Mouse (Mus musculus): ENCODE results near the gene Lelp1. TPM values are rescaled to one million over a fixed set of nuclear protein-coding genes. Genes with fewer than 3 reads are reported as not detected.

The Lelp1 gene
- polyA plus RNA-seq (2015; fragmentation: Nextera tagmentation; extraction: Ambion mirVana), result not detected in 2 replicates

DNA sequence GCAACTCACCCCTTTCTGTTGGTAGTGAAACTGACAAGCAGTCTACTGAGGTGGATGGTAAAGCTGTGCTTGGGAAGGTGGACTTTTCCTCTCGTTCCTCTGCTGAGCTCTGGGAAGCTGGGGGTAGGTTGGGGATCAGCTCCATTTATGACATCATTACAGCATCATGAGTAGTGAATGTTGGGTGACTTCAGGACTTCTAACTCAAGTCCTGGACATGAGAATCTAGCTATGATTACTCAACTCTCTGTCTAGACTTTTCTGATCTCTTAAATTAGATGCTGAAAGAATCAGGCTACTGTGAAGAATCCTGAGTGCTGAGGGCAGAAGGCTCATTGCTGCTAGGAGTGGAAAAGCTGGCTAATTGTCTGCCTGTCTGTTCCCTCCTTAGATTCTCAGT, at the start of gene Lelp1:
Gene Lelp1, minus strand, starts transcription at position 101 of the 400 bp plus-strand sequence.
- H3K9ac ChIP-seq, result no peak within 1 kb of the TSS
- no peaks in the 10 kb centered on the region for H3K27me3 ChIP-seq
- H3K9me3 ChIP-seq (replicated peaks), result no peaks in the 10 kb centered on the region
- 48% methylated on average over 1 of the region's 1 CpGs for WGBS
- no peak for ATAC-seq (replicated peaks; ENCODE audit: insufficient number of reproducible peaks, insufficient read depth, low FRiP score, low read depth)
- H3K27ac ChIP-seq, result no peak within 1 kb of the TSS
- no peaks in the 10 kb centered on the region for H3K4me1 ChIP-seq (replicated peaks)
- H3K36me3 ChIP-seq, result no peaks in the 10 kb centered on the region
- no peak within 1 kb of the TSS for H3K4me3 ChIP-seq
- no peak within 1 kb of the TSS for H3K4me2 ChIP-seq

DNA sequence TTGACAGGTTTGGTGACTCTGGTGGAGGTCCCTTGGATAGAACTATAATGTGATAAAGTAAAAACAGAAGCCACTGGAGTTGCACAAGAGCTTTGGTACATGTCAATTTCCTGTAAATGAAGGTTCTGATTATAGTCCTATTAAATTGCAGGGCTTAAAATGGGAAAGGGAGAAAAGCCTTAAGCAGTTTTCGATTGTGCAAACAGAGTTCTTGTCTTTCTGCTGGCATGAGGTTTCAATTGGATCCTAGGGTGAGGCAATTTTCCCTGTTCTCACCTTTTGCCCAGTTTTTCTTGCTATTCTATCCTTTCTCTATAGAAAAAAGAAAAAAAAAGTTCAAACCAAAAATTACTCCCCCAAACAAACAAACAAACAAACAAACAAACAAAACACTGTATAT, 34.3 kb upstream of the Lelp1 start:
- H3K9me3 ChIP-seq (replicated peaks), result no peaks in the 10 kb centered on the region
- H3K4me1 ChIP-seq (replicated peaks), result no peaks in the 10 kb centered on the region
- H3K4me2 ChIP-seq, result no peak overlapping the region
- H3K4me3 ChIP-seq, result no peak overlapping the region
- no peak overlapping the region for H3K27ac ChIP-seq
- no peaks in the 10 kb centered on the region for H3K36me3 ChIP-seq
- no peak overlapping the region for H3K9ac ChIP-seq
- 67% methylated on average over 1 of the region's 1 CpGs for WGBS
- no peaks in the 10 kb centered on the region for H3K27me3 ChIP-seq
- ATAC-seq (replicated peaks; ENCODE audit: insufficient number of reproducible peaks, insufficient read depth, low FRiP score, low read depth), result no peak

DNA sequence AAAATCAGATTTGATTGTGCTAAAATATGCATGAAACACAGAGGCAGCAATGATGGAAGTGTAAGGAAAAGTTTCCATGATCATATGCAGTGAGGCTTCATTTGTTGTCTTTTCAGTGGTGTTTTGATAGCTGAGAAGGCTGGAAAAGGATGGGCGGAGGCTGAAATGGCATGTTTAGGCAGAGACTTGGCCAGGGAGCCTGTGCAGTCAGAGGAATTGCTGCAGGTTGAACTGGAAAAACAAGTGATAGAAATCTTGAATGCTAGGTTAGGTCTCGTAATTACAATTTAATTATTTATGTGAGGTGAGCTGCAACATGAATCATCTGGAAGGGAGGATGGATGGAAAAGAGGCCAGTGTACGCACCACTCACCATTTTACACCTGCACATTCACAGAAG, 27.3 kb upstream of the Lelp1 start:
- Histone ChIP-seq H3K9ac (no peak overlapping the region), H3K27me3 (no peaks in the 10 kb centered on the region), H3K4me1 (replicated peaks) (no peaks in the 10 kb centered on the region), H3K4me2 (no peak overlapping the region), H3K9me3 (replicated peaks) (no peaks in the 10 kb centered on the region), H3K36me3 (no peaks in the 10 kb centered on the region), H3K4me3 (no peak overlapping the region), H3K27ac (no peak overlapping the region)
- no peak for ATAC-seq (replicated peaks; ENCODE audit: insufficient number of reproducible peaks, insufficient read depth, low FRiP score, low read depth)
- 80% methylated on average over 3 of the region's 3 CpGs for WGBS

DNA sequence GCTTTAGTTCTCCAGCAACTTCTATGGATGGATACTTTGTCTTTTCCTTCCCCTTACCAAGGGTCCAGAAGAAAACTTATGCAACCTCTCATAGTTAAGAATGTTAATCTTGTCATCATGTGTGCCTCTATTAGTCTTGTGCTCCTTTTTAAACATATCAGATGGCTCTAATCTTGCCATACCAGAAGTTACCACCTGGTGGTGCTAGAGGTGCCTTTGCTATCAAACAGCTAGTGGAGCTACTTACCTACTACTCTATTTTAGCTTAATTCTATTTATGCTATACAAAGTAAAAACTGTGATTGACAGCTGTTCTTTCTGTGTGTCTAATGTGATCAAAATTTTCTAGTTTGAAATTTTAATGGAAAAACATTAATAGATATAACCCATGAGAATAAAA, 10.8 kb upstream of the Lelp1 start:
- H3K4me2 ChIP-seq, result no peak overlapping the region
- no peaks in the 10 kb centered on the region for H3K9me3 ChIP-seq (replicated peaks)
- H3K36me3 ChIP-seq, result no peaks in the 10 kb centered on the region
- H3K9ac ChIP-seq, result no peak overlapping the region
- no peak overlapping the region for H3K4me3 ChIP-seq
- no peak overlapping the region for H3K27ac ChIP-seq
- H3K27me3 ChIP-seq, result no peaks in the 10 kb centered on the region
- ATAC-seq (replicated peaks; ENCODE audit: insufficient number of reproducible peaks, insufficient read depth, low FRiP score, low read depth), result no peak
- H3K4me1 ChIP-seq (replicated peaks), result no peaks in the 10 kb centered on the region

- no peaks in the 10 kb centered on the region for H3K9me3 ChIP-seq (replicated peaks)
- no peak overlapping the region for H3K27ac ChIP-seq
- H3K9ac ChIP-seq, result no peak overlapping the region
- H3K36me3 ChIP-seq, result no peaks in the 10 kb centered on the region
- no peak overlapping the region for H3K4me2 ChIP-seq
- H3K4me3 ChIP-seq, result no peak overlapping the region
- ATAC-seq (replicated peaks; ENCODE audit: insufficient number of reproducible peaks, insufficient read depth, low FRiP score, low read depth), result no peak
- WGBS, result 22% methylated on average over 8 of the region's 8 CpGs
- no peaks in the 10 kb centered on the region for H3K4me1 ChIP-seq (replicated peaks)
- no peaks in the 10 kb centered on the region for H3K27me3 ChIP-seq
These were observed 8.2 kb upstream of the Lelp1 start for GRCm38 (mm10) chr3:92150631-92151277.

DNA sequence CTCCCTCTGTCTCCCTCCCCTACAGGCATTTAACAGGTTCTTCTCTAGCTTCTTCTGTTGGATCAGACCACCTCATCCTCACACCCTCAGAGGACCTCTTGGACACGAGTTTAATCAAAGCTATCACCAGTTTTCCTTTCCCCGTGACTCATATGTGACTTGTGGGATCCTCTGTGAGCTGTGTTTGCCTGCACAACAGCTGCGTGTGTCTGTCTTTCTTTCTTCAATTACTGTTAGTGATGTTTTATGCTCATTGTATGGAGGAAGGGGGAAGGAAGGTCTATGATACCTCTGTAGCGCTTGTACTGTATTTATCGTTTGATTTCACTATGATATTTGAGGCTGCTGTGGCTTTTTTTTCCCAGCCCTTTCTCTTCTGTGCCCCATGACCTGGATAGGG, 5.4 kb upstream of the Lelp1 start:
- Histone ChIP-seq H3K4me1 (replicated peaks) (no peaks in the 10 kb centered on the region), H3K9me3 (replicated peaks) (no peaks in the 10 kb centered on the region), H3K9ac (no peak overlapping the region), H3K27me3 (no peaks in the 10 kb centered on the region), H3K4me3 (no peak overlapping the region), H3K4me2 (no peak overlapping the region), H3K27ac (no peak overlapping the region), H3K36me3 (no peaks in the 10 kb centered on the region)
- whole genome bisulfite sequencing, result 72% methylated on average over 5 of the region's 5 CpGs
- no peak for ATAC-seq (replicated peaks; ENCODE audit: insufficient number of reproducible peaks, insufficient read depth, low FRiP score, low read depth)

- Histone ChIP-seq H3K9me3 (replicated peaks) (no peaks in the 10 kb centered on the region), H3K36me3 (no peaks in the 10 kb centered on the region), H3K4me2 (no peak overlapping the region), H3K4me1 (replicated peaks) (no peaks in the 10 kb centered on the region), H3K9ac (no peak overlapping the region), H3K27me3 (no peaks in the 10 kb centered on the region), H3K4me3 (no peak overlapping the region), H3K27ac (no peak overlapping the region)
- 29% methylated on average over 2 of the region's 2 CpGs for WGBS
- ATAC-seq (replicated peaks; ENCODE audit: insufficient number of reproducible peaks, insufficient read depth, low FRiP score, low read depth), result no peak
These were observed 4.9 kb upstream of the Lelp1 start for GRCm38 (mm10) chr3:92147420-92147819.

- 74% methylated on average over 5 of the region's 5 CpGs for WGBS
- H3K4me1 ChIP-seq (replicated peaks), result no peaks in the 10 kb centered on the region
- H3K9me3 ChIP-seq (replicated peaks), result no peaks in the 10 kb centered on the region
- ATAC-seq (replicated peaks; ENCODE audit: insufficient number of reproducible peaks, insufficient read depth, low FRiP score, low read depth), result no peak
- H3K9ac ChIP-seq, result no peak within 1 kb of the TSS
- H3K36me3 ChIP-seq, result no peaks in the 10 kb centered on the region
- no peak within 1 kb of the TSS for H3K4me3 ChIP-seq
- H3K4me2 ChIP-seq, result no peak within 1 kb of the TSS
- H3K27ac ChIP-seq, result no peak within 1 kb of the TSS
- H3K27me3 ChIP-seq, result no peaks in the 10 kb centered on the region
These were observed 18.7 kb downstream of the Lelp1 start, which contains the start of gene Prr9 for GRCm38 (mm10) chr3:92123847-92124246. TSS of gene Prr9 (minus strand) at chr3:92123947.

GRCm38 (mm10) chr3:92120902-92121301, 21.6 kb downstream of the Lelp1 start:
- no peak overlapping the region for H3K27ac ChIP-seq
- no peaks in the 10 kb centered on the region for H3K9me3 ChIP-seq (replicated peaks)
- no peaks in the 10 kb centered on the region for H3K27me3 ChIP-seq
- no peaks in the 10 kb centered on the region for H3K4me1 ChIP-seq (replicated peaks)
- no peaks in the 10 kb centered on the region for H3K36me3 ChIP-seq
- ATAC-seq (replicated peaks; ENCODE audit: insufficient number of reproducible peaks, insufficient read depth, low FRiP score, low read depth), result no peak
- WGBS, result 61% methylated on average over 3 of the region's 3 CpGs
- H3K4me2 ChIP-seq, result no peak overlapping the region
- no peak overlapping the region for H3K9ac ChIP-seq
- H3K4me3 ChIP-seq, result no peak overlapping the region

DNA sequence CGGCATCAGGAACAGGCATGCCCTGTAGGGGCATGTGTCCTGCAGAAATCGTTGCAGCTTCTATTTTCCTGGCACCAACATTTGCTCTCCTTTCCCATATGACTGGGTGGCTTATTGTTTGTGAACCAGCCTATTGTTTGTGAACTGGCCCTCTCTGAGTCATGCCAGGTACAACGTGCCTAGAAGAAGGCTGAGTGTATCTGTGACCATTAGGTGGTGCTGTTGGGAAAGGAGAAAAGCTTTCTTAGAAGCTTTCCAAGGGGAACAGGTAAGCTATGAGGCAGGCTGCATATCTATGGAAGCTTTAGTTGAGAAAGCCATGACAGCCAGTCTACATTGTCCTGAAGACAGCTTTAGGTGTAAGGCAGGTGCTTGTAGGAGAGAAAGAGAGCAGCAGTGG, 24.6 kb downstream of the Lelp1 start:
- ATAC-seq (replicated peaks; ENCODE audit: insufficient number of reproducible peaks, insufficient read depth, low FRiP score, low read depth), result no peak
- 33% methylated on average over 3 of the region's 3 CpGs for WGBS
- Histone ChIP-seq H3K27ac (no peak overlapping the region), H3K4me3 (no peak overlapping the region), H3K9ac (no peak overlapping the region), H3K27me3 (no peaks in the 10 kb centered on the region), H3K36me3 (no peaks in the 10 kb centered on the region), H3K9me3 (replicated peaks) (no peaks in the 10 kb centered on the region), H3K4me2 (no peak overlapping the region), H3K4me1 (replicated peaks) (no peaks in the 10 kb centered on the region)

DNA sequence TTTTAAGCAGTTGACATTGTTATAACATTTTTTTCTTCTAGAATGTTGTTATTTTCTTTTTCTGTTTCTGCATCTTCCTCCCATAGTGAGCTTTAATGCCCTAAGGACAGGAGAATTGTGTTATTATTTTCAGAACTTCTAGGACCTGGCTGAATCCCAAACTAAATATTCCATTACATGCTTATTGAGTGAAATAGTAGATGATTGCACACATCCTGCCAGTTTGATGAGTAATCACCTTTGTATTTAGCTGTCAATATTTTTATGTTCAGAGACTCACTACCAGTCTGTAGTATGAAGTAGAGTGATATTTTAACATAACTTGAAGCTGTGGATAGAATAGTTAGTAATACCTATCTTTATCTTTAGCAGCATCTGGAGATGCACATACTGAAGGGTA, 31.0 kb downstream of the Lelp1 start:
- Histone ChIP-seq H3K27me3 (no peaks in the 10 kb centered on the region), H3K36me3 (no peaks in the 10 kb centered on the region), H3K4me1 (replicated peaks) (no peaks in the 10 kb centered on the region), H3K4me2 (no peak overlapping the region), H3K4me3 (no peak overlapping the region), H3K27ac (no peak overlapping the region), H3K9me3 (replicated peaks) (no peaks in the 10 kb centered on the region), H3K9ac (no peak overlapping the region)
- no peak for ATAC-seq (replicated peaks; ENCODE audit: insufficient number of reproducible peaks, insufficient read depth, low FRiP score, low read depth)

- ATAC-seq (replicated peaks; ENCODE audit: insufficient number of reproducible peaks, insufficient read depth, low FRiP score, low read depth), result no peak
- no peak overlapping the region for H3K9ac ChIP-seq
- H3K9me3 ChIP-seq (replicated peaks), result no peaks in the 10 kb centered on the region
- no peak overlapping the region for H3K27ac ChIP-seq
- no peaks in the 10 kb centered on the region for H3K4me1 ChIP-seq (replicated peaks)
- H3K27me3 ChIP-seq, result no peaks in the 10 kb centered on the region
- H3K36me3 ChIP-seq, result no peaks in the 10 kb centered on the region
- no peak overlapping the region for H3K4me3 ChIP-seq
- no peak overlapping the region for H3K4me2 ChIP-seq
These were observed 31.8 kb downstream of the Lelp1 start for GRCm38 (mm10) chr3:92110790-92111189.

Data from heart, embryonic 15.5 days (tissue).